Mouse (Mus musculus) left cerebral cortex, postnatal 25 days (tissue): Measurements from ENCODE around the gene Ankrd61. TPM values are rescaled to one million over a fixed set of nuclear protein-coding genes. Genes with fewer than 3 reads are reported as not detected.

Experiments
- DNase-seq, 2 experiments: peaks; one replicate each; pipeline ENCODE4 v3.0.0; 2022; ENCODE audit warnings: low spot score in 2 of 2, mixed read lengths in 1 of 2
- intact Hi-C: fragments of 180-260 bp; cut with DNase I; formaldehyde crosslinking; loops from one replicate; pipeline ENCODE4 v1.15.1; 2025
- total RNA-seq, 2 experiments: library from RNA; stranded (reverse); gene quantifications; 2 replicates each; pipeline ENCODE4 v1.2.3; 2021

Gene Ankrd61
- total RNA-seq, 2 experiments from 2014 or later: not detected

GRCm38 (mm10) chr5:143903813-143904212 lies 6.3 kb upstream of the Ankrd61 start:
- intact Hi-C loops: no loop called here
- no peak for DNase-seq

DNA sequence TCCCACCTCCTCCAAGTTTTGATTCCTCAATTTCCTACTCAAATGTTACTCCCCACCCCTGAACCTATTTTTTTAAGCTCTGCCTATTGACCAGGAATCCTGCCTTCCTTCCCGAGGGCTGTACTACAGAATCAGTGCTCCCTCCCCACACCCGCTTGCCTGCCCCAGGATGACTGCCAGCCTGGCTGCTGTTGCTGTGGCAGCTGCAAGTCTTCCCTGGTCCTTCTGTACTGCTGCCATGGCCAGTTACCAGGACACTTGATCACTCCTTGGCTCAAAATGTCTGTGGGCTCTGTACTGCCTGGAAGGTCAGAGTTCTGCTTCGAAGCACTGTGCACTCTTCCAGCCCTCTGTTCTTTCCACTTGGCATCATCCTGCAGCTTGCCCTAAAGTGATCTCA lies 4.6 kb upstream of the Ankrd61 start:
- intact Hi-C loops: no loop called here
- peak; percentile 21 to 22 for DNase-seq

DNA sequence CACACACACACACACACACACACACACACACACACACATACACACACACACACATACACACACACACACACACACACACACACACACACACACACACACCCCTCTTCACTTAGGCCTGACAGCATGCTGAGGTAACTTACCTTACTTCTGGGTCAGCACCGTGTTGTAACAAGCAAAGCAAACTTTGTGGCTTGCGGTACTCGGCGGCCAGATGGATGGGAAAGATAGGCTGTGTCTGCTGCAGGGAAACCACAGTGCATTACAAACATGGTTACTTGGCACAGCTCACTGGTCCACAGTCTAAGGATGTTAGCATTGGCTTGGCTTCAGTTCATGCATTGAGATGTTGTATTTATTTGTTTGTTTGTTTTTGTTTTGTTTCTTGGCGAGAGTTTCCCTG lies 4.1 kb downstream of the Ankrd61 start:
- intact Hi-C loops: no loop called here
- DNase-seq: no peak

GRCm38 (mm10) chr5:143892255-143892886 lies 5.1 kb downstream of the Ankrd61 start:
- intact Hi-C loops: no loop called here
- DNase-seq: peak in 1 of 2 experiments; percentile 39

GRCm38 (mm10) chr5:143890741-143891140 lies 6.7 kb downstream of the Ankrd61 start:
- no peak for DNase-seq
- intact Hi-C loops: no loop called here

- intact Hi-C loops: no loop called here
- no peak for DNase-seq
These were observed 12.2 kb downstream of the Ankrd61 start for GRCm38 (mm10) chr5:143885274-143885673.

GRCm38 (mm10) chr5:143874571-143874970 lies 22.9 kb downstream of the Ankrd61 start:
- intact Hi-C loops: no loop called here
- no peak for DNase-seq

DNA sequence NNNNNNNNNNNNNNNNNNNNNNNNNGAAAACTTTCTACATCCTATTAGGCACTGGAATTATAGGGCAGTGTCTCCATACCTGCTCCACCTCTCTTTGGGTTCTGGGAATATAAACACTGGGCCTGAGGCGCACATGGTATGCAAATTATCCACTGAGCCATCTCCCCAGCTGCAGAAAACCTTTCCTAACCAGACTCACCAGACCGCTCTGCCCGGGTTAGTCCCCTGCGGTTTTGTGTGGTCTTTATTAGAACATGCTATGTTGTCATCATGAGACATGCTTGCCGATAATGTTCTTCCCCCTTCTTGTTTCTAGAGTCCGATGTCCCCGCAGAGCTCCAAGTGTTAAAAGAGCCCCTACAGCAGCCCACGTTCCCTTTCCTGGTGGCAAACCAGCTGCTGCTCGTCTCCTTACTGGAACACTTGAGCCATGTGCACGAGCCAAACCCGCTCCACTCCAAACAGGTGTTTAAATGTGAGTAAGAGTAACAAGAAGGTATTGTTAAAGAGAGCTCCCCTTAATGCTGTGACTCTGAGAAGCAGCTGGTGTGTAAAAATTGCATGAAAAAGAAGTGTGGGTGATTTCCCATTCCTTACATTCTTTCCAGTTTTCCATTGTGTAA lies 25.8 kb downstream of the Ankrd61 start:
- intact Hi-C loops: no loop called here
- peak in 1 of 2 experiments; percentile 9 for DNase-seq

Other genes starting within 250 kb of the Ankrd61 start
- gene Usp42, start 165.4 kb downstream of the Ankrd61 start, total RNA-seq: 10 to 100 TPM; 22.1 to 24.0 TPM
- gene Eif2ak1, start 79.9 kb downstream of the Ankrd61 start, total RNA-seq: 10 to 100 TPM; 45.9 TPM
- 10 to 100 TPM; 36.6 to 39.0 TPM for gene Aimp2, start 12.2 kb upstream of the Ankrd61 start, total RNA-seq
- gene Pms2, start 12.3 kb upstream of the Ankrd61 start, total RNA-seq: 10 to 100 TPM; 15.0 to 15.3 TPM
- 1 to 10 TPM; 1.7 to 2.6 TPM for gene Gm42421, start 30.5 kb upstream of the Ankrd61 start, total RNA-seq
- gene Rsph10b, start 35.4 kb upstream of the Ankrd61 start, total RNA-seq: 1 to 10 TPM; 4.2 to 5.5 TPM
- gene Ccz1, start 117.2 kb upstream of the Ankrd61 start, total RNA-seq: 10 to 100 TPM; 38.7 to 42.6 TPM
- 1 to 10 TPM; 2.6 to 3.2 TPM for gene Ocm, start 129.0 kb upstream of the Ankrd61 start, total RNA-seq
- gene Lmtk2, start 202.8 kb upstream of the Ankrd61 start, total RNA-seq: 100 to 1,000 TPM; 163 to 171 TPM